Mouse (Mus musculus): ENCODE results near the gene Sesn3. TPM values are rescaled to one million over a fixed set of nuclear protein-coding genes. Genes with fewer than 3 reads are reported as not detected.
A peak's percentile ranks its signal among the peaks of the same experiment; 100 is the strongest.
"Not testable (repeated sequence)": the region's sequence is repeated elsewhere in the genome, so short reads cannot be mapped to it uniquely, and the experiment has no call there.

Sesn3 gene
- polyA plus RNA-seq (2012; ENCODE audit: insufficient read depth, low replicate concordance), result 3.9 TPM in 1 of 2 replicates, not detected in the other

- Histone ChIP-seq H3K27me3 (replicated peaks) (peaks cover 20% of the 10 kb centered on the region), H3K9me3 (no peaks in the 10 kb centered on the region)
- no peak for TF ChIP-seq GATA1 (IDR thresholded peaks at IDR 0.05; ENCODE audit: borderline replicate concordance, low read length)
- TF ChIP-seq FLI1 (IDR thresholded peaks at IDR 0.05; ENCODE audit: low read length), result no peak
These were observed at the start of gene Sesn3 for GRCm38 (mm10) chr9:14274986-14275720. Sesn3 (plus strand) TSS chr9:14275067.

DNA sequence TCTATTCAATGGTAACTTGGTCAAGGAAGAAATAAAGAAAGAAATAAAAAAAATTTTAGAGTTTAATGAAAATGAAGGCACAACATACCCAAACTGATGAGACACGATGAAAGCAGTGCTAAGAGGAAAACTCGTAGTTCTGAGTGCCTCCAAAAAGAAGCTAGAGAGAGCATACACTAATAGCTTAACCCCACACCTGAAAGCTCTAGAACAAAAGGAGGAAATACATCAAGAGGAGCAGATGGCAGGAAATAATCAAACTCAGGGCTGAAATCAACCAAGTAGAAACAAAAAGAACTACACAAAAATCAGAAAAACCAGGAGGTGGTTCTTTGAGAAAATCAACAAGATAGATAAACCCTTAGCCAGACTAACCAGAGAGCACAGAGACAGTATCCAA is 47.8 kb upstream of the Sesn3 start:
- not testable (repeated sequence) for H3K4me1 ChIP-seq; H3K27me3 ChIP-seq (replicated peaks); H3K4me3 ChIP-seq (replicated peaks); H3K36me3 ChIP-seq (replicated peaks; ENCODE audit: low read length); H3K9me3 ChIP-seq

More at GRCm38 (mm10) chr9:14274986-14275720, at the start of gene Sesn3:
- Histone ChIP-seq H3K4me1 (peaks cover 21% of the 10 kb centered on the region), H3K36me3 (replicated peaks; ENCODE audit: low read length) (no peaks in the 10 kb centered on the region), H3K4me3 (replicated peaks) (peak within 1 kb of the TSS; percentile 93)

DNA sequence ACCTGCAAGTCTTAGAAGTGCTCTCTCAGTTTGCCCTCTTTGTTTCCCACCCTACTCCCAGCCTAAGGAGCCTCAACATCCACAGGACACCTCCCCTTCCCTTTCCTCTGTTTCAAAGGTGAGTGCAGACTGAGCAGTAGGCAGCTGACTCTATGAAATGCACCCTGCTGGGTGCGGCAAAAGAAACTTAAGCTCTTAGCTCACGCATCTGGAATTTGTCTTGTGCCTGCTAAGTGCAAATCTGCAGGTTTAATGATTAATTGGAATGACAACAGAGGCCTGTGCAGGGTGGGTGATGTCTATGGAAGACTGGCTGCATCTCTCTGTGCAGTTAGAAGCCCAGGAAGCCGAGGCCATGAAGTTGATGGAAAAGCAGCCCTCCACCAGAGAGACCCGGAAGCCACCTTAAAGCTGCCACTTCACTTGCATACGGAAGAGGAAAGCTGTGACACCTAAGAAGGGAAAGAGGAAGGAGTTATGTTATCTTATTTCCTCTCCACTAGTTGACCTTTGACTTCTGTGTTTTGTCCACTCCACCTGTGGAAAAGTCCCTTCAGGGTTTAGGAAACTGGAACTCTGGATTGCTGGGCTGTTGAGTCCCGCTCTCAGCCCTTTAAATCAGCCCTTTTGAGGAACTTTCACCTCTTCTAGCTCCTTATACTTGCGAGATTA is 41.0 kb upstream of the Sesn3 start:
- TF ChIP-seq GATA1 (IDR thresholded peaks at IDR 0.05; ENCODE audit: borderline replicate concordance, low read length) (no peak), FLI1 (IDR thresholded peaks at IDR 0.05; ENCODE audit: low read length) (no peak)
- no peak overlapping the region for H3K4me3 ChIP-seq (replicated peaks)
- H3K4me1 ChIP-seq, result no peaks in the 10 kb centered on the region
- H3K36me3 ChIP-seq (replicated peaks; ENCODE audit: low read length), result no peaks in the 10 kb centered on the region
- peaks cover 9% of the 10 kb centered on the region for H3K27me3 ChIP-seq (replicated peaks)
- 0 out of 2 replicates have a peak, but pooled peaks cover 7% of the 10 kb centered on the region for H3K9me3 ChIP-seq

DNA sequence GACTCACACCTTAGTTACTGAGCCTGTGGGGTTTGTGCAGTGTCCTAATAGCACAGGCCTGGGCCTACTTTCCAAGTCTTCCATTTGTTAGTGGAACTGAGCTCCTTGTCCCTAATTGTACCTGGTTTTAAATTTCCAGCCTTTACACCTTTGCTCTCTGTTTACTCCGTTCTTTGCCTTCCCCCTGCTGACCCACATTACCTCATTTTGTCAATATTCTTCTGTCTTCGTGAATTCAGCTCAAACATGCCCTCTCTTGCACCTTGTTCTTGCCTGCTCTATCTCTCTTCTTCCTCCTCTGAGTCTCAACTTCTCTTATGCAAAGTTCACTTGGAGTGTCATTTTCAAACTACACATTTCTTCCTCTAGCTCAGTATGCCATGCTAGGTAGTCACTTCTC is 39.6 kb upstream of the Sesn3 start:
- Histone ChIP-seq H3K9me3 (0 out of 2 replicates have a peak, but pooled peaks cover 7% of the 10 kb centered on the region), H3K4me3 (replicated peaks) (no peak overlapping the region), H3K4me1 (no peaks in the 10 kb centered on the region), H3K27me3 (replicated peaks) (peaks cover 11% of the 10 kb centered on the region), H3K36me3 (replicated peaks; ENCODE audit: low read length) (no peaks in the 10 kb centered on the region)
- TF ChIP-seq FLI1 (IDR thresholded peaks at IDR 0.05; ENCODE audit: low read length), result no peak
- TF ChIP-seq GATA1 (IDR thresholded peaks at IDR 0.05; ENCODE audit: borderline replicate concordance, low read length), result no peak

GRCm38 (mm10) chr9:14241003-14241402 is 33.9 kb upstream of the Sesn3 start:
- H3K9me3 ChIP-seq; H3K4me1 ChIP-seq; H3K4me3 ChIP-seq (replicated peaks); H3K36me3 ChIP-seq (replicated peaks; ENCODE audit: low read length): not testable (repeated sequence)
- H3K27me3 ChIP-seq (replicated peaks), result peaks cover 14% of the 10 kb centered on the region

DNA sequence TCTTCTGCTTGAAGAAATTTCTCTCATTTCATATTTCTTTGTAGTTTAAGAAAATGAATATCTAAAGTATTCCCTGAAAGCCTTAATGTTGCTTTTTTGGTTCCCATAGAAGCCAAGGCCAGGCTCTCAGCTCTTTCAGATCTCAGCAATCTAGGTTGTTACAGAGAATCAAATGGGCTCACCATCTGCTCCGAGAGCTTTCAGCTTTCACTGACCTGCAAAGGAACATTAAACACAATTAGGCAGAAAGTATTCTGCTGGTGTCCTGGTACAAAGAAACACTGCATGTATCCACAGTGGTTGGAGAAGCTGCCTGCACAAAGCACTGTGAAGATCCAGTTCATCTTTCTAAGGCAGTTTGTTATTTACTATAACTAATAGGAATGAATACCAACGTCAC is 32.6 kb upstream of the Sesn3 start:
- Histone ChIP-seq H3K4me3 (replicated peaks) (no peak overlapping the region), H3K27me3 (replicated peaks) (peaks cover 19% of the 10 kb centered on the region), H3K9me3 (0 out of 2 replicates have a peak, but pooled peaks cover 3% of the 10 kb centered on the region), H3K36me3 (replicated peaks; ENCODE audit: low read length) (no peaks in the 10 kb centered on the region), H3K4me1 (no peaks in the 10 kb centered on the region)
- TF ChIP-seq FLI1 (IDR thresholded peaks at IDR 0.05; ENCODE audit: low read length) (no peak), GATA1 (IDR thresholded peaks at IDR 0.05; ENCODE audit: borderline replicate concordance, low read length) (no peak)

- no peak overlapping the region for H3K4me3 ChIP-seq (replicated peaks)
- H3K36me3 ChIP-seq (replicated peaks; ENCODE audit: low read length), result no peaks in the 10 kb centered on the region
- TF ChIP-seq FLI1 (IDR thresholded peaks at IDR 0.05; ENCODE audit: low read length) (no peak), GATA1 (IDR thresholded peaks at IDR 0.05; ENCODE audit: borderline replicate concordance, low read length) (no peak)
- H3K27me3 ChIP-seq (replicated peaks), result peaks cover 24% of the 10 kb centered on the region
- no peaks in the 10 kb centered on the region for H3K9me3 ChIP-seq
- no peaks in the 10 kb centered on the region for H3K4me1 ChIP-seq
These were observed 30.3 kb upstream of the Sesn3 start for GRCm38 (mm10) chr9:14244528-14244927.

- Histone ChIP-seq H3K4me1 (no peaks in the 10 kb centered on the region), H3K4me3 (replicated peaks) (no peak overlapping the region), H3K9me3 (no peaks in the 10 kb centered on the region), H3K27me3 (replicated peaks) (peaks cover 24% of the 10 kb centered on the region), H3K36me3 (replicated peaks; ENCODE audit: low read length) (no peaks in the 10 kb centered on the region)
- TF ChIP-seq GATA1 (IDR thresholded peaks at IDR 0.05; ENCODE audit: borderline replicate concordance, low read length), result no peak
- no peak for TF ChIP-seq FLI1 (IDR thresholded peaks at IDR 0.05; ENCODE audit: low read length)
These were observed 29.8 kb upstream of the Sesn3 start for GRCm38 (mm10) chr9:14245013-14245586.

GRCm38 (mm10) chr9:14246016-14246799 is 28.7 kb upstream of the Sesn3 start:
- Histone ChIP-seq H3K27me3 (replicated peaks) (peaks cover 26% of the 10 kb centered on the region), H3K4me3 (replicated peaks) (no peak overlapping the region), H3K9me3 (no peaks in the 10 kb centered on the region), H3K4me1 (no peaks in the 10 kb centered on the region), H3K36me3 (replicated peaks; ENCODE audit: low read length) (no peaks in the 10 kb centered on the region)
- TF ChIP-seq FLI1 (IDR thresholded peaks at IDR 0.05; ENCODE audit: low read length) (no peak), GATA1 (IDR thresholded peaks at IDR 0.05; ENCODE audit: borderline replicate concordance, low read length) (no peak)
